Mouse (Mus musculus): ENCODE data around the gene Eln. TPM values are rescaled to one million over a fixed set of nuclear protein-coding genes. Genes with fewer than 3 reads are reported as not detected.

Gene Eln
- polyA plus RNA-seq, 2 experiments from 2014 or later: not detected

DNA sequence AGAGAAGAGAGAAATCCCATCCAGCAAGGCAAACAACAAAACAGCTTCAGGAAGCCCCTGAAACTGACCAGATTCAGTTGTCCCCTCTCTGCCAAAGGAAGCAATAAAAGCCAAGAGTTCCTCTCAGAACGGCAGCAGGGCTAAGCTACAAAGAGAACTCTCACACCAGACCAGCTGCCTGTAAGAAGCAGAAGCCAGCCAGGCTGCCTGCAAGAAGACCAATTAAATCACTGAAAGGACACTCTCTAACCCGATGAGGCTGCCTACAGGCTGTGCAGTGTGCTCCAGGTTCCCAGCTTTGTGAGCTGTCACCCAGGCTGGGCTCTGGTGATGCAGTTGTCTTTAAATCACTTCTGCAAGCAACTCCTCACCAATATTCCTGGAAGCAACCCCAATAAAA is 63.3 kb downstream of the Eln start:
- no peak for ATAC-seq

DNA sequence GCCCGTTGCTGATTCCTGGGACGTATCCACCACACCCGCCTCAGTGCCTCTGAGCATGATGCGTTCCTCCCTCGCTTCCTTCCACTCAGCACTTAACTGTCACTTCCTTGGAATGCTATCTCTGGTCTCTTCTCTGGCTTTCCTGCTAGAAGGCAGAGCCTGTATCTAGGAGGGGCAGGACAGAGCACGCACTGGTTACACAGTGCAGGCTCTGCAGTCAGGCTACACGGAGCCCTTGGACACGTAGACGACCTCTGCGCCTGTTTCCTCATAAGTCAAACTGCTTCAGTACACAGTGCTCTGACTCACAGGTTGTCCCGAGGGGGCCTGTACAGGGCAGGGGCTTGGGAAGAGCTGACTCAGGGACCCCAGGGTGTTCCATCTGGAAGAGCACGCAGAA is 66.9 kb downstream of the Eln start:
- no peak for ATAC-seq

GRCm38 (mm10) chr5:134678827-134679546 is 68.1 kb downstream of the Eln start:
- ATAC-seq: no peak

GRCm38 (mm10) chr5:134678031-134678430 is 69.1 kb downstream of the Eln start:
- ATAC-seq: peak; percentile 17

- no peak for ATAC-seq
These were observed 69.6 kb downstream of the Eln start for GRCm38 (mm10) chr5:134677491-134677890.

GRCm38 (mm10) chr5:134675956-134676759 is 71.0 kb downstream of the Eln start:
- peak; percentile 85 for ATAC-seq

DNA sequence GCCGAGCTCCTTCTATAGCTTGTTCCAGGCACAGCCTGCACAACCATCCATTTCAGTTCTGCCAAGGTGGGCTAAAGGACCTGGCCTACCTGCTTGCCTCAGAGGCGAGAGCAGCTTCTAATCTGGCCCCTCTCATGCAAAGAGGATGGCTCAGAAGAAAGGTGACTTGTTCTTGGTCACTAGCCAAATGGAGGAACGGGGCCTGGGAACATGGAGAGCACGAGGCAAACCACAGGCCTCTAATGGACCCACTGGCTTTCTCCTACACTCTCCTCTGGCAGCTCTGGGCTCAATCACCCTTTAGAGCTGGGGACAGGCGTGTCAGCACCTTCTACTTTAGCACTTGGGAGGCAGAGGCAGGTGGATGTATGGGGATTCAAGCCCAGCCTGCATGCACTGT is 72.1 kb downstream of the Eln start:
- no peak for ATAC-seq

DNA sequence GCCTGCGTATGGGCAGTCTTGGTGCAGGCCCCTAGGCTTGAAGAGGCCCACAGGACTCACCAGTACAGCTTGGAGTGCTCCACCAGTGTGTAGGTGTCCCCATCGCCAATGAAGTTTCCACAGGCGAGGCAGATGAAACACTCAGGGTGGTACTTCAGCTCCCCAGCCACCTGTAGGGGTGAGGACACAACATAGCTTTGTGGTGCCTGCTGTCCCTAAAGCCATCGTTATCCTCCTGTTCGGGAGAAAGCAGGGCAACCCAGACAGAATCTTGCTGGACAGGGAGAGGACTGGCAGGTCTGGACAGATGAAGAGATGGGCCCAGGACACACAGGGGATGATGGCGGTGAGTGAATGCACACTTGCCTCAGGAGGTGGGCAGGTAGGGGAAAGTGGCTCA is 74.5 kb downstream of the Eln start:
- no peak for ATAC-seq

GRCm38 (mm10) chr5:134672198-134672516 is 75.0 kb downstream of the Eln start:
- ATAC-seq: no peak

DNA sequence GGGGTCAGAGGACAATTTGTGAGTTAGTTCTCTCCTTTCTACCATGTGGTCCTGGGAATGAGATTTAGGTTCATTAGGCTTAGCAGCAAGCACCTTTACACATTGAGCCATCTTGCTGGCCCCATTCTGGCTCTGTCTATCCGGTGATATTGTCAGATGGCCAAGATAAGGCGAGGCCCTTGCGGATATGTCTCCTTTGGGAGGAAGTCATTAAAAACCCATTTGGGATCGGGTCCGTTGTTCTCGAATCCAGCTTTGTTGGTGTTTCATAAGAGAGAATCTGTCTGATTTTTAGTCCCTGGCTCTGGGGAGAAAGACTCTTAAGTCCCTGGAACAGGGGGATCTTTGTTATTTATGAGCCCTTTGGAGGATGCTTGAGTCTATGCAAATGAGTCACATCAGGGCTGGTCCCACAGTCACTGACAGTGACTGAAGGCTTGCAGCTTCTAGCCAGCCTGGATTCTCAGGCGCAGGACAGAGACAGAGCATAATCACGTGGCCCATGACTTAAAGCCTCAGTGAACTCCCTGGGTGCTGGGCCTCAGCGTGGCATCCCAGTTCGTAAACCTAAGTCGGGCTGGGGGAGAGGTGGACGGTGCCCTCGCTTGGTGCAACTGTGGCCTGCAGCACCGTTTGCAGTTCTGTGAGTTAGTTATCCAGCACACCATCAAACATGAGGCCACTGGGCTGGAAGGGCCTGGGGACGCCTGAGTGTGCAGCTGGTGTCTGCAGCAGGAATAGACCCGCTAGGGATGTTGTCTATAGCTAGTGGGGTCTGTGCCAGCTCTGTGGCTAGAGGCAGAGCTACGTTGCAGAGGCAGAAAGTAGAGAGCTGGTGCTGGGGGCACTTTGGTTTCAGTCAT is 75.6 kb downstream of the Eln start:
- ATAC-seq: no peak

DNA sequence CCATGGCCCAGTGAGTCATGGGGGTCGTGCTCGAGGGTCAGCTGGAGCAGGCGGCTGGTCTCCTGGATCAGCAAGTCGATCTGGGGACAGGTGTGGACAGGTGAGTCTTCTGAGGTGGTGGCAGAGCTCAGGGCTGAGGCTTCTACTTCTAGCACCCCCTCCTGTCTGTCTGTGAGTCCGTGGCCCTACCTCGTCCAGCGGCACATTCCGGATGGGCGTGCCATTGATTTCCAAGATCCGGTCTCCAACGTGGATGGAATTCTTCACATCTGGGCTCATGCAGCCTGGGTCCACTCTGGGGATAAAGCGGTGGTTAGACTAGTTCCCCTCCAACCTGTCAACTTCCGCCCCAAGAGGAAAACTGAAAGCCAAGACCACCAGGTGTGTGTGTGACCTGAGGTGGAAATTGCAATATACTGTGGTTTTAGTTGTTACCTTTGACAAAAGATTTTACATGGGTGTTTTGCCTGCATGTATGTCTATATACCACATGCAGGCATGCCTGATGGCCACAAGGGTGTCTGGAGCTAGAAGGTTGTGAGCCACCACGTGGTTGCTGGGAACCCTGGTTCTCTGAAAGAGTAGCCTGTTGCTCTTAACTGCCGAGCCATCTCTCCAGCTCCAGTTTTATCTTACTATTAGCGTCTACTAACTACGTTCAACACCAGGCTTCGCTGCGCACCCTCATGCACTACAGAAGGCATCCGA is 78.0 kb downstream of the Eln start:
- ATAC-seq: no peak

DNA sequence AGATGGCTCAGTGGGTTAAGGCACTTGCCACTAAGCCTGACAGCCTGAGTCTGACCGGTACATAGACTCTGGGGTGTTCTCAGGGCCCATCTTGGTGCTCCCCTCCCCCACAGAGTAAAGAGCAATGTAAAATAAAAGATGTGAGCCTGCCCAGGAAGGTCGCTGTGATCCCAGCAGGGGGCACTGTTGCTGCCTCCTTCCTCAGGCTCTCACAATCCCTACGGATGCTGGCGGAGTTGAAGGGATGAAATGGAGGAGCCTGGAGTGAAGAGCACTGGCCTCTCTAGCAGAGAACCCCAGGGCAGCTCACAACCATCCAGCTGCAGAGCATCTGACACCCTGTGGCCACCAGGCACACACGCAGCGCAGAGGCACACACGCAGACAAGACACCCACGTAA is 78.6 kb downstream of the Eln start:
- no peak for ATAC-seq

- no peak for ATAC-seq
These were observed 90.4 kb downstream of the Eln start for GRCm38 (mm10) chr5:134656708-134657107.

Other genes with a start within 250 kb of the Eln start
- under 1 TPM; 0.52 to 0.54 TPM for gene Clip2, start 194.9 kb downstream of the Eln start, polyA plus RNA-seq (2017; shearing (Covaris generic))
- gene Syna, start 187.2 kb downstream of the Eln start, polyA plus RNA-seq (2017; shearing (Covaris generic)): under 1 TPM in 1 of 2 experiments, not detected in 1; 0.60 TPM
- gene Rfc2, start 166.0 kb downstream of the Eln start, polyA plus RNA-seq (2017; shearing (Covaris generic)): 100 to 1,000 TPM; 134 to 185 TPM
- gene Lat2, start 132.3 kb downstream of the Eln start, polyA plus RNA-seq (2017; shearing (Covaris generic)): 10 to 100 TPM in 1 of 2 experiments, 1 to 10 TPM in 1; 6.2 to 15.8 TPM
- 10 to 100 TPM; 94.2 to 96.9 TPM for gene Eif4h, start 107.8 kb downstream of the Eln start, polyA plus RNA-seq (2017; shearing (Covaris generic))
- gene Limk1, start 58.7 kb downstream of the Eln start, polyA plus RNA-seq (2017; shearing (Covaris generic)): 1 to 10 TPM; 3.8 to 6.9 TPM
- gene Tmem270, start 159.4 kb upstream of the Eln start, polyA plus RNA-seq (2017; shearing (Covaris generic)): not detected
- gene Cldn13, start 168.2 kb upstream of the Eln start, polyA plus RNA-seq (2017; shearing (Covaris generic)): not detected
- gene Mettl27, start 185.0 kb upstream of the Eln start, polyA plus RNA-seq (2017; shearing (Covaris generic)): 10 to 100 TPM; 11.4 to 16.7 TPM
- gene Cldn4, start 199.6 kb upstream of the Eln start, polyA plus RNA-seq (2017; shearing (Covaris generic)): under 1 TPM in 1 of 2 experiments, not detected in 1; 0.40 TPM
- not detected for gene Cldn3, start 238.9 kb upstream of the Eln start, polyA plus RNA-seq (2017; shearing (Covaris generic))

Measured in CD4-positive, CD25-positive, alpha-beta regulatory T cell, adult 4 months (primary cell).